Mouse (Mus musculus): ENCODE results near the gene Bpifb3. TPM values are rescaled to one million over a fixed set of nuclear protein-coding genes. Genes with fewer than 3 reads are reported as not detected.

Bpifb3 gene
- polyA plus RNA-seq (2014; fragmentation: Nextera tagmentation; extraction: Ambion mirVana), result not detected in 2 replicates

- Histone ChIP-seq H3K4me2 (ENCODE audit: low read length) (no peak within 1 kb of the TSS), H3K9me3 (ENCODE audit: control insufficient read depth, low read length) (no peaks in the 10 kb centered on the region), H3K27me3 (replicated peaks; ENCODE audit: control insufficient read depth, insufficient read depth, low read length) (no peaks in the 10 kb centered on the region), H3K4me1 (replicated peaks; ENCODE audit: control insufficient read depth, insufficient read depth, low read length) (no peaks in the 10 kb centered on the region), H3K9ac (ENCODE audit: low read length) (no peak within 1 kb of the TSS), H3K4me3 (ENCODE audit: low read depth, low read length) (no peak within 1 kb of the TSS), H3K36me3 (ENCODE audit: control insufficient read depth, insufficient read depth, low read length) (no peaks in the 10 kb centered on the region), H3K27ac (ENCODE audit: low read depth) (no peak within 1 kb of the TSS)
- WGBS, result 75% methylated on average over 8 of the region's 8 CpGs
- DNase-seq (ENCODE audit: low spot score) (no peak), ATAC-seq (replicated peaks; ENCODE audit: low FRiP score, low TSS enrichment, low read depth) (no peak)
Measured at GRCm38 (mm10) chr2:153917930-153918329, at the start of gene Bpifb3. Gene Bpifb3, plus strand, starts transcription at chr2:153918230.

GRCm38 (mm10) chr2:153870984-153871383, 47.0 kb upstream of the Bpifb3 start, which contains the start of gene Sun5:
Gene Sun5, minus strand, starts transcription at chr2:153871084.
- no peaks in the 10 kb centered on the region for H3K9me3 ChIP-seq (ENCODE audit: control insufficient read depth, low read length)
- H3K27ac ChIP-seq (ENCODE audit: low read depth), result no peak within 1 kb of the TSS
- DNase-seq (ENCODE audit: low spot score) (no peak), ATAC-seq (replicated peaks; ENCODE audit: low FRiP score, low TSS enrichment, low read depth) (no peak)
- H3K4me1 ChIP-seq (replicated peaks; ENCODE audit: control insufficient read depth, insufficient read depth, low read length), result no peaks in the 10 kb centered on the region
- no peak within 1 kb of the TSS for H3K4me2 ChIP-seq (ENCODE audit: low read length)
- 87% methylated on average over 4 of the region's 4 CpGs for WGBS
- H3K27me3 ChIP-seq (replicated peaks; ENCODE audit: control insufficient read depth, insufficient read depth, low read length), result no peaks in the 10 kb centered on the region
- H3K9ac ChIP-seq (ENCODE audit: low read length), result no peak within 1 kb of the TSS
- H3K36me3 ChIP-seq (ENCODE audit: control insufficient read depth, insufficient read depth, low read length), result no peaks in the 10 kb centered on the region
- no peak within 1 kb of the TSS for H3K4me3 ChIP-seq (ENCODE audit: low read depth, low read length)

GRCm38 (mm10) chr2:153874745-153875144, 43.3 kb upstream of the Bpifb3 start, which contains the start of gene Bpifb2:
Gene Bpifb2, plus strand, starts transcription at chr2:153875045.
- no peaks in the 10 kb centered on the region for H3K9me3 ChIP-seq (ENCODE audit: control insufficient read depth, low read length)
- no peak within 1 kb of the TSS for H3K9ac ChIP-seq (ENCODE audit: low read length)
- no peak within 1 kb of the TSS for H3K27ac ChIP-seq (ENCODE audit: low read depth)
- H3K4me2 ChIP-seq (ENCODE audit: low read length), result no peak within 1 kb of the TSS
- no peaks in the 10 kb centered on the region for H3K4me1 ChIP-seq (replicated peaks; ENCODE audit: control insufficient read depth, insufficient read depth, low read length)
- 69% methylated on average over 9 of the region's 9 CpGs for WGBS
- ATAC-seq (replicated peaks; ENCODE audit: low FRiP score, low TSS enrichment, low read depth) (no peak), DNase-seq (ENCODE audit: low spot score) (no peak)
- no peaks in the 10 kb centered on the region for H3K27me3 ChIP-seq (replicated peaks; ENCODE audit: control insufficient read depth, insufficient read depth, low read length)
- no peak within 1 kb of the TSS for H3K4me3 ChIP-seq (ENCODE audit: low read depth, low read length)
- no peaks in the 10 kb centered on the region for H3K36me3 ChIP-seq (ENCODE audit: control insufficient read depth, insufficient read depth, low read length)

- no peak overlapping the region for H3K4me3 ChIP-seq (ENCODE audit: low read depth, low read length)
- no peak overlapping the region for H3K4me2 ChIP-seq (ENCODE audit: low read length)
- WGBS, result 84% methylated on average over 5 of the region's 5 CpGs
- DNase-seq (ENCODE audit: low spot score), result no peak
- no peak overlapping the region for H3K27ac ChIP-seq (ENCODE audit: low read depth)
- H3K9ac ChIP-seq (ENCODE audit: low read length), result no peak overlapping the region
- H3K9me3 ChIP-seq (ENCODE audit: control insufficient read depth, low read length), result no peaks in the 10 kb centered on the region
- no peaks in the 10 kb centered on the region for H3K27me3 ChIP-seq (replicated peaks; ENCODE audit: control insufficient read depth, insufficient read depth, low read length)
- H3K36me3 ChIP-seq (ENCODE audit: control insufficient read depth, insufficient read depth, low read length), result no peaks in the 10 kb centered on the region
- no peaks in the 10 kb centered on the region for H3K4me1 ChIP-seq (replicated peaks; ENCODE audit: control insufficient read depth, insufficient read depth, low read length)
- ATAC-seq (replicated peaks; ENCODE audit: low FRiP score, low TSS enrichment, low read depth), result no peak
Measured at GRCm38 (mm10) chr2:153899111-153899510, 18.9 kb upstream of the Bpifb3 start.

GRCm38 (mm10) chr2:153900088-153900487, 17.9 kb upstream of the Bpifb3 start, which contains the start of gene Bpifb6:
Gene Bpifb6, plus strand, starts transcription at chr2:153900388.
- no peaks in the 10 kb centered on the region for H3K36me3 ChIP-seq (ENCODE audit: control insufficient read depth, insufficient read depth, low read length)
- no peak within 1 kb of the TSS for H3K9ac ChIP-seq (ENCODE audit: low read length)
- H3K27ac ChIP-seq (ENCODE audit: low read depth), result no peak within 1 kb of the TSS
- no peaks in the 10 kb centered on the region for H3K9me3 ChIP-seq (ENCODE audit: control insufficient read depth, low read length)
- H3K27me3 ChIP-seq (replicated peaks; ENCODE audit: control insufficient read depth, insufficient read depth, low read length), result no peaks in the 10 kb centered on the region
- H3K4me3 ChIP-seq (ENCODE audit: low read depth, low read length), result no peak within 1 kb of the TSS
- WGBS, result 76% methylated on average over 4 of the region's 4 CpGs
- H3K4me2 ChIP-seq (ENCODE audit: low read length), result no peak within 1 kb of the TSS
- ATAC-seq (replicated peaks; ENCODE audit: low FRiP score, low TSS enrichment, low read depth) (no peak), DNase-seq (ENCODE audit: low spot score) (no peak)
- H3K4me1 ChIP-seq (replicated peaks; ENCODE audit: control insufficient read depth, insufficient read depth, low read length), result no peaks in the 10 kb centered on the region

- 85% methylated on average over 6 of the region's 6 CpGs for WGBS
Measured at GRCm38 (mm10) chr2:153902726-153903125, 15.3 kb upstream of the Bpifb3 start.

GRCm38 (mm10) chr2:153906626-153907025, 11.4 kb upstream of the Bpifb3 start:
- Histone ChIP-seq H3K27me3 (replicated peaks; ENCODE audit: control insufficient read depth, insufficient read depth, low read length) (no peaks in the 10 kb centered on the region), H3K4me3 (ENCODE audit: low read depth, low read length) (no peak overlapping the region), H3K36me3 (ENCODE audit: control insufficient read depth, insufficient read depth, low read length) (no peaks in the 10 kb centered on the region), H3K27ac (ENCODE audit: low read depth) (no peak overlapping the region), H3K4me2 (ENCODE audit: low read length) (no peak overlapping the region), H3K4me1 (replicated peaks; ENCODE audit: control insufficient read depth, insufficient read depth, low read length) (no peaks in the 10 kb centered on the region), H3K9me3 (ENCODE audit: control insufficient read depth, low read length) (no peaks in the 10 kb centered on the region), H3K9ac (ENCODE audit: low read length) (no peak overlapping the region)
- no peak for DNase-seq (ENCODE audit: low spot score)
- 83% methylated on average over 4 of the region's 4 CpGs for WGBS
- ATAC-seq (replicated peaks; ENCODE audit: low FRiP score, low TSS enrichment, low read depth), result no peak

More at GRCm38 (mm10) chr2:153902726-153903125, 15.3 kb upstream of the Bpifb3 start:
- no peaks in the 10 kb centered on the region for H3K27me3 ChIP-seq (replicated peaks; ENCODE audit: control insufficient read depth, insufficient read depth, low read length)
- no peaks in the 10 kb centered on the region for H3K4me1 ChIP-seq (replicated peaks; ENCODE audit: control insufficient read depth, insufficient read depth, low read length)
- H3K4me3 ChIP-seq (ENCODE audit: low read depth, low read length), result no peak overlapping the region
- ATAC-seq (replicated peaks; ENCODE audit: low FRiP score, low TSS enrichment, low read depth), result no peak
- H3K36me3 ChIP-seq (ENCODE audit: control insufficient read depth, insufficient read depth, low read length), result no peaks in the 10 kb centered on the region
- DNase-seq (ENCODE audit: low spot score), result no peak
- no peak overlapping the region for H3K4me2 ChIP-seq (ENCODE audit: low read length)
- H3K9ac ChIP-seq (ENCODE audit: low read length), result no peak overlapping the region
- no peak overlapping the region for H3K27ac ChIP-seq (ENCODE audit: low read depth)
- no peaks in the 10 kb centered on the region for H3K9me3 ChIP-seq (ENCODE audit: control insufficient read depth, low read length)

GRCm38 (mm10) chr2:153914151-153914550, 3.9 kb upstream of the Bpifb3 start:
- Histone ChIP-seq H3K4me2 (ENCODE audit: low read length) (no peak overlapping the region), H3K27me3 (replicated peaks; ENCODE audit: control insufficient read depth, insufficient read depth, low read length) (no peaks in the 10 kb centered on the region), H3K4me3 (ENCODE audit: low read depth, low read length) (no peak overlapping the region), H3K4me1 (replicated peaks; ENCODE audit: control insufficient read depth, insufficient read depth, low read length) (no peaks in the 10 kb centered on the region), H3K36me3 (ENCODE audit: control insufficient read depth, insufficient read depth, low read length) (no peaks in the 10 kb centered on the region), H3K9me3 (ENCODE audit: control insufficient read depth, low read length) (no peaks in the 10 kb centered on the region), H3K9ac (ENCODE audit: low read length) (no peak overlapping the region), H3K27ac (ENCODE audit: low read depth) (no peak overlapping the region)
- DNase-seq (ENCODE audit: low spot score) (no peak), ATAC-seq (replicated peaks; ENCODE audit: low FRiP score, low TSS enrichment, low read depth) (no peak)
- 78% methylated on average over 5 of the region's 5 CpGs for WGBS

GRCm38 (mm10) chr2:153921246-153921645, 3.2 kb downstream of the Bpifb3 start:
- Histone ChIP-seq H3K4me3 (ENCODE audit: low read depth, low read length) (no peak overlapping the region), H3K4me2 (ENCODE audit: low read length) (no peak overlapping the region), H3K9me3 (ENCODE audit: control insufficient read depth, low read length) (no peaks in the 10 kb centered on the region), H3K4me1 (replicated peaks; ENCODE audit: control insufficient read depth, insufficient read depth, low read length) (no peaks in the 10 kb centered on the region), H3K27me3 (replicated peaks; ENCODE audit: control insufficient read depth, insufficient read depth, low read length) (no peaks in the 10 kb centered on the region), H3K36me3 (ENCODE audit: control insufficient read depth, insufficient read depth, low read length) (no peaks in the 10 kb centered on the region), H3K9ac (ENCODE audit: low read length) (no peak overlapping the region), H3K27ac (ENCODE audit: low read depth) (no peak overlapping the region)
- WGBS, result 86% methylated on average over 6 of the region's 6 CpGs
- DNase-seq (ENCODE audit: low spot score) (no peak), ATAC-seq (replicated peaks; ENCODE audit: low FRiP score, low TSS enrichment, low read depth) (no peak)
